Mouse (Mus musculus): Measurements from ENCODE around the gene Dapk2. TPM values are rescaled to one million over a fixed set of nuclear protein-coding genes. Genes with fewer than 3 reads are reported as not detected.
A peak's percentile ranks its signal among the peaks of the same experiment; 100 is the strongest.

Dapk2 gene
- total RNA-seq, 2 experiments from 2014 or later = 24.2 to 38.4 TPM

DNA sequence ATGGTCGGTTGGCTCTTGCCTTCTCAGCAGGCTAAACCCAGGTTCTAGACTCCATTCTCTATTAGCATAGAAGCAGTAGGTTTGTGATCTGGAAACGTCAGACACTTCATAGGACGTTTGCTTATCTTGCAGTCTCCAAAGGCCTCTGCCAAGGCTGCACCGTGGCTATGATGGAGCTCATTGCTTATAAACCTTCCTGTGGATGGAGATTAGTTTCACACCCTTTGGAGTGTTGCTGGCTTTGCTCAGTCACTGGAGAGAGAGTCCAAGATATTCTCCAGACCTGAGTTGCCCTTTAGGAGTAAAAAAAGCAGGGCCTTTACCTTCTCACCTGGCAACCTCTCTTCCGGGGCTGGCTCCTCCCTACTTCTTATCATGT lies 42.4 kb downstream of the Dapk2 start:
- TF ChIP-seq CTCF (IDR thresholded peaks at IDR 0.05) = no peak
- intact Hi-C loops (cut with DNase I) = no loop called here
- no peak overlapping the region for H3K4me3 ChIP-seq
- H3K27ac ChIP-seq = peak overlapping the region; percentile 35; the same call in 1 of the 2 replicates
- DNase-seq = no peak

DNA sequence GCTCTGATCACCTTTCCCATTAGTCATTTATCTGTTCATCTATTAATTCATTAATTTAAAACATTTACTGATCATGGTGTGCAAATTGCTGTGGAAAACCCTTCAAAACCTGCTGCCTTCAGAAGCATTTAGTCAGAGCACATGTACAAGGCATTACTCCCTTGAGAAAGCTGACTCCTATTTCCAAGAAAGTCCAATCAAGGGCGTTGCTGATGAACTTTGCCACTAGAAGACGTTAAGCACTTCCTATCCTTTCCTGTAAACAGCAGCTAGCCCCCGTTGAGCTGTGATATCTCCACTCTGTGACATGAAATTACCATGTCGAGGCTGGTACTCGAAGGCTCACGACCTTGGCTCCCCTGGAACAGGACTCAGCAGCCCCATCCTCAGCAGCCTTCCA lies 43.6 kb downstream of the Dapk2 start:
- no peak for TF ChIP-seq CTCF (IDR thresholded peaks at IDR 0.05)
- intact Hi-C loops (cut with DNase I) = no loop called here

DNA sequence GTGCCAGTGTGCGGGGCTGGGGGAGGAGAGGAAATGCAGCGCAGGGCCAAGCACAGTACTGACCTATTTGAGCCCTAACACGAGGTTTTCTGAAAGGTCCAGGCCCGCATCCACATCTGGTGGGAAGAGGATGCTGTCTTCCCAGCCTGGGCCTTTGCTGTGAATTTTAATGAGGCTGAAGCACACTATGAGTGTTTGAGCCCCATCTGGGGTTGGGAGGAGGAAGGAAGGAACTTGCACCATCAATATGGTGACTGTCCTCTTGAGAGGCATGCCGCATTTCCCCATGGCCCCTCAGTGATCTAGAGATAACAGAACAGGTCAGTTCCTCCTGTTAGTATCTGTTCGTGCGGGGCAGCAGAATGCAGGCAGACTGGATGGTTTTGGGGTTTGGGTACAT lies 44.4 kb downstream of the Dapk2 start:
- peak overlapping the region; percentile 49; the same call in 1 of the 2 replicates for H3K27ac ChIP-seq
- TF ChIP-seq CTCF (IDR thresholded peaks at IDR 0.05) = no peak
- no peak overlapping the region for H3K4me3 ChIP-seq
- no peak for DNase-seq
- intact Hi-C loops (cut with DNase I) = no loop called here

More for the DNA sequence above, 43.6 kb downstream of the Dapk2 start:
- peak overlapping the region; percentile 49; the same call in 1 of the 2 replicates for H3K27ac ChIP-seq
- no peak for DNase-seq
- H3K4me3 ChIP-seq = no peak overlapping the region

DNA sequence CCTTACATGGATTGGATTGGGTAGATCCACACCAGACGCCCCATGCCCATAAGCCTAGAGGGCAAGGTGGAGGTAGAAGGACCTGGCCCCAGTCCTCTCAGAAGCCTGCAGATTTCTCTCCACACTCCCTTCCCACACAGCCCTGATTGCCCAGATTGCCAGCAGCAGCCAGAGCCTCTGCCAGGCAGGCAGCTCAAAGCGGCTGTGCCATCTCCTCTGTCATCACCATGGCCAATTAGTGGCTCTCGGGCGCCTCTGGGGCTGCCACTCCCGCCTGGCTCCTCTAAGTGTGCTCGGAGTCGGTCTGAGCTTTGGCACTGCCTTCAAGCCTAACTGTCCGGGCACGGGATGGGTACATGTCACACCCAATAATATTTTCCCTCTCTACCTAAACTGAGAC lies 47.7 kb downstream of the Dapk2 start:
- Histone ChIP-seq H3K27ac (peak overlapping the region; percentile 71), H3K4me3 (no peak overlapping the region)
- no peak; the same call in 1 of the 2 replicates for TF ChIP-seq CTCF (IDR thresholded peaks at IDR 0.05)
- intact Hi-C loops (cut with DNase I) = no loop called here
- peak; percentile 90 for DNase-seq

DNA sequence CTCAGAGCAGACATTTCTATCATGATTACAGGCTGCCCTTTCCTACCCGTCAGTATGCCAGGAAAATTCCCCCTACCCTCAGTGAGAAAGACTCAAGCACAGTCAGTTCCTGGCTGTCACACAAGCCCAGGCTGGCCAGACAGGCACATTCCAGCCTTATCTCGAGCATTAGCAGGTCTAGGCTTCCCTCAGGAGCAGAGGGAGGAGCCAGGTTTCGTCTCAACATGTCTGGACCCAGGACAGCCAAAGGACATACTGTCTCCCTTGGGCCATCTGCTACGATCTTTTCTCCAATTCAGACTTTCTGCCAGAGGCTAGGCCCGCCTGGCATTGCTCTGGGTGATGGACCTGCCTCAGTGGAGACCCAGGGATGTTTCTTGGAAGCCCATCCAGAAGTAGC lies 48.8 kb downstream of the Dapk2 start:
- H3K27ac ChIP-seq = peak overlapping the region; percentile 20
- no peak for TF ChIP-seq CTCF (IDR thresholded peaks at IDR 0.05)
- DNase-seq = peak; percentile 40
- intact Hi-C loops (cut with DNase I) = no loop called here
- H3K4me3 ChIP-seq = no peak overlapping the region

DNA sequence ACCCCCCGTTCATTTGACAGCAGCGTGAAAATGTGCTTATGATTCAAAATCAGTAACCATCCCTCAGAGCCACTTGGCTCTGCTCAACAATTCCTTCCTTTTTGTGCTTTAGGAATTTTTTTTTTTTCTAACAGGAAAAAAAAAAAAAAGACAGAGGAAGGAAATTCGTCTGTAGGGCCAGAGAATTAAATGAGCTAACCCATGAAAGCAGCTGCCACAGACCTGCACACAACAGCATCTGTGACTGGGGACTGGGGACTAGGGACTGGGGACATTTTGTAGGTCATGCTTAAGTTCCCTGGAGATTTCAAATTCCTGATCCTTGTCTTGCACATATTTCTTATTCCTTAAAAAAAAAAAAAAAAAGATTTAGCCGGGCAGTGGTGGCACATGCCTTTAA lies 53.4 kb downstream of the Dapk2 start:
- H3K4me3 ChIP-seq = no peak overlapping the region
- H3K27ac ChIP-seq = peak overlapping the region; percentile 67
- intact Hi-C loops (cut with DNase I) = no loop called here
- no peak for DNase-seq
- no peak for TF ChIP-seq CTCF (IDR thresholded peaks at IDR 0.05)

DNA sequence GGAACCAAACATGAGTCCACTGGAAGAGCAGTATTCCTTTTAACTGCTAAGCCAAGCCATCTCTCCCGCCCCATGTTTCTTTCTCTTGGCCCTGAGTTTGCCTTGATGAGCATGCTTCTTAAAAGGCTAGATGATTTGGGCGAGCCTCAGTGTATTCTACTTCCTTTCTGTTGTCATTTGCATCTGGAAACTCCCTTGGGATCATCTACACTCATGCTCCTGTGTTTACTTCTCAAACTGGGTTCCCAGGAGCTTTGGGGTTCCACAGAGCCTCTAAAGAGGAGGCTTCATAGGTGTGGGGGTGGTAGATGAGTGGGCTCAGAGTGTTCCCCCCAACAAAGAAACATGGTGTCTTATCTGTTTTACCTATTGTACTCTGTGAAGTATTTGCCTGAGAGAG lies 54.1 kb downstream of the Dapk2 start:
- Histone ChIP-seq H3K4me3 (no peak overlapping the region), H3K27ac (peak overlapping the region; percentile 67)
- no peak for TF ChIP-seq CTCF (IDR thresholded peaks at IDR 0.05)
- intact Hi-C loops (cut with DNase I) = no loop called here
- DNase-seq = no peak

DNA sequence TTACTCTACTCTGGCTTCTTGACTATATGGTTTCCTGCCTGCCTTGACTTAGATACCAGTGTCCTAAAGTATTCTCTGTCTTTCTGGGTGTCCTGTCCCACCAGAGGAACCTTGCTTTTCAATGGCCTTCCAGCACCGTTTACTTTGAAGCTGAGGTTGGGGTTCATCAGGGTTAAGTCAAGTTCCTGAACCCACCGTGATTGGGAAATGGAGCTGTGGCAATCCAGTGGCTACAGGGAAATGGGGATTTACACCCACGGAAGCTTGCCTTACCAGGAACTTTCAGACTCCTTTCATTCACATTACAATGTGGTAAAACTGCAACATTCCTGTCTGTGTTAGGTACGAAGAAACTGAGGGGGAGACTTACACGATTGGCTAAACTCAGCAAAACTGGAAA lies 54.8 kb downstream of the Dapk2 start:
- DNase-seq = no peak
- intact Hi-C loops (cut with DNase I) = no loop called here
- Histone ChIP-seq H3K4me3 (no peak overlapping the region), H3K27ac (peak overlapping the region; percentile 67)
- no peak for TF ChIP-seq CTCF (IDR thresholded peaks at IDR 0.05)

DNA sequence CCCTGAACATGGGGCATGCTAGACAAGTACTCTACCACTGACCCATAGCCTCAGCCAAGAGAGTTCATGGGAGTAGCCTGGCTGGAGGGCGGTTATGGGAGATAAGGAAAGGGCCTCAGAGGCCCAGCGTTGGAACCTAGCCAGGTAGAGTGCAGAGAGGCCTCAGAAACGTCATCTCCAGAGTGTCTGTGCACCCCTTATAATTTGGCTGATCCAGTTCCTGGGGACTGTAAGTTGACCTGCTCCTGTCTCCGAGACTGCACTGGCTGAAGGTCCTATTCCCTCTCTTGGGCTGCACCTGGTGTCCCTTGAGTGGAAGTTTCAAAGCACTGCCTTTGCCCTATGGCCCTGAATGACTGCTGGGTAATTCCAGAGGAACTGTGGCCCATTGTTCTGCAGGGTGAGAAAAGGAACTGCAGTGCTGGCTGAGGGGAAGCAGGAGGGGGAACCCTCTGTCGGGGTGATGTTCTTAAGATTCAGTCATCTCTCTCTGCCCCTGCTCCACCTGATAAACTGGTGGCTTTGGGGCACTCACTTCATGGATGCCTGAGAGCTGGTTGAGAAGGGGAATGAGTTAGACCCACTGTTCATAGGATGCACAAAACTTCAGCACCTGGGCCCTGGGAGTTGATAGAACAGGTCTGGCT lies 55.5 kb downstream of the Dapk2 start:
- TF ChIP-seq CTCF (IDR thresholded peaks at IDR 0.05) = no peak
- Histone ChIP-seq H3K27ac (peak overlapping the region; percentile 67), H3K4me3 (no peak overlapping the region)
- peak; percentile 53 for DNase-seq
- intact Hi-C loops (cut with DNase I) = no loop called here

DNA sequence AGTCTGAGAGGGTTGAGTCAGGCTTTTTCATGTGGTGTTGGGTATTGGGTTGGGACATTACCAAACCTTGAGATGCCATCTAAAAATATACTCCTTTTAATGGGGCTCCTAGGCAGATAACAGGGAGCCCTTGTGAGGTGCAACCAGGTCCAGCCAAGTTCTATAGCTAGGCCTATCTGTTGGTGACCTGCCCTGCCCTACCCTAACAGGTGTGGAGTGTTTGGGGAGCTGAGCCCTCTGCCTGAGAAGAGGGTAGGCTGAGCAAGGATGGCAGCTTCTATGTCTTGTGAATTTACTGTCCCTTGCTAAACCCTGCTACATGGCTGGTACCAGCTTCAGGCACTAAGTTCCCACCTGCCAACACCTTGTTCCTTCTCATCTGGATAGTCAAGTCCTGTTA lies 57.5 kb downstream of the Dapk2 start:
- intact Hi-C loops (cut with DNase I) = no loop called here

DNA sequence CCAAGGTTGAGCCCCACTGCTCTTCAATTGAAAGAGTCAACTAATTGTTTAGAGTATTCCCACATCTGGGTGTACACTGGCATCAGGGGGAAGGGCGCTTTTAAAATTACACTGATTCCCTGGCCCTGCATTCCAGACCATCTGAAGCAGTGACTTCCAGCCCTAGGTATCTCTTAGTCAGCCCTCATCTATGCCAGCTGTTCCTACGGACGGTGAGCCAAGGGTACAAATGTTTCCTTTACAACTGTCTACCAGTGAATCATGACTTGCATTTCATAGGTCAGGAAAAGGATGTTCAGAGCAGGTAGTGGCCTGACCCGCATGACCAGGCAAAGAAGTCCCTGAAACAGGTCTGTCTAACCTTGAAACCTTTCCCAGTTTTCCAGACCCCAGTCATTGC lies 59.9 kb downstream of the Dapk2 start:
- H3K4me3 ChIP-seq = no peak overlapping the region
- peak; percentile 62 for DNase-seq
- intact Hi-C loops (cut with DNase I) = loop anchor here (2.0 kb wide), 3 partner anchors 49 to 59 kb away; no protein-coding TSS in a partner anchor
- no peak for TF ChIP-seq CTCF (IDR thresholded peaks at IDR 0.05)
- H3K27ac ChIP-seq = peak overlapping the region; percentile 89

More for the DNA sequence above, 57.5 kb downstream of the Dapk2 start:
- Histone ChIP-seq H3K27ac (peak overlapping the region; percentile 83), H3K4me3 (no peak overlapping the region)
- no peak for DNase-seq
- no peak for TF ChIP-seq CTCF (IDR thresholded peaks at IDR 0.05)

DNA sequence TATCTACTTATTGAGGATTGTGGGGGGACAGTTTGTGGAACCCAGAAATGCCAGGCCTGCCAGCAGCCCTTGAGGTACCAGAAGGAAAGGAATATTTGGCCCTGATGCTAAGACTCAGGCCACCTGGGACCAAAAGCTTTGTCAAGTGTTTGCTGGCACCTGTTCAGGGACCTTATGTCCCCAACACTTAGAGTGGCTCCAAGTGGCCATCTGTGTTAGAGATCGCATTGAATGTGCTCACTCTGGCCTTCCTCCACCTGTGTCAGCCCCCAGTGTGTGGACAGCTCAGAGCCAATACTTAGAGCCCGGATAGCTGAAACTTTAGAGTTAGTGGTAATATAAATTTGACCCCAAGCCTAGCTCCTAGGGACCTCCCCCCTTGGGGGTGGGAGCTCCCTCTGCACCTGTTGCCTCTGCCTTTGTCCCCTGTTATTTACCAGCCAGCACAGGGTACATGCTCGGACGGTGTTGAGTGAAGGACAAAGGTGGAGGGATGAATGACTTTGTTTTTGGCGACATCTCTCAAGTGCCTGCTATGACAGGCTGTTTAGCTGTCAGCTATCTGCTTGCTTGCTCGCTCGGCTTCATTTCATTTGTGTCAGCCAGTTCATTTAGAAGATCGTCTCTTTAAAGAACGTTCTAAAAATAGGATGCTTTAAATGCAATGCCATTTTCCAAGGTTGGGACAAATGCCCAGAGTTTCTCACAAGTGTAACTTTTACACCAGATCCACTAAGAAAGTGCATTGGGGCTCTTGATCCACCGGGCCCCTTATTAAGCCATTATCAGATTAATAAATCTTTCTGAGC lies 61.1 kb downstream of the Dapk2 start:
- no peak for TF ChIP-seq CTCF (IDR thresholded peaks at IDR 0.05)
- intact Hi-C loops (cut with DNase I) = loop anchor here (2.0 kb wide), 3 partner anchors 48 to 58 kb away; no protein-coding TSS in a partner anchor
- DNase-seq = peak; percentile 71
- Histone ChIP-seq H3K27ac (peak overlapping the region; percentile 89), H3K4me3 (peak overlapping the region; percentile 3; the same call in 1 of the 2 replicates)

DNA sequence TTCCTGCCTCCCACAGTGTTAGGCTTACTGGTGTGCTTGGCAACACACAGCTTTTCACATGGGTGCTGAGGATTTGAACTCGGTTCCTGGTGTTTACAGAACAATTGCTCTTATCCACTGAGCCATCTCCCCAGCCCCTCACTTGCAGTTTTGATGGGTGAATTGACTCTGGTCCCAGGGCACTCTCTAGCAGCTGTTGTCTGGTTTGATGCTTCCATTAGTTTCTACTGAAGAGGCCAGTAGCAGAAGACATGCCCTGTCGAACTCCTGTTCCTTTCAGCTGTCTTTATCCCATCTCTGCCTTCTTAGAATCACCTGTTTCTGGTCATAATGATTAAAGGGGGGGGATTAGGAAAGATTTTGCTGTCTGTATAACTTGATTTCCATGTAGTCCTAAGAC lies 65.8 kb downstream of the Dapk2 start:
- TF ChIP-seq CTCF (IDR thresholded peaks at IDR 0.05) = no peak
- intact Hi-C loops (cut with DNase I) = loop anchor here (2.0 kb wide), 1 partner anchor 15 kb away; no protein-coding TSS in a partner anchor
- DNase-seq = no peak
- Histone ChIP-seq H3K27ac (no peak overlapping the region), H3K4me3 (no peak overlapping the region)

Data from gastrocnemius, adult 2 months (tissue).